Mouse (Mus musculus) CH12.LX (cell line): ENCODE results near the gene Cux1.

Experiments
- BHLHE40 ChIP-seq: IDR thresholded peaks from 2 replicates; pipeline ENCODE4 v1.6.1; 2011; ENCODE audit warnings: mild to moderate bottlenecking, low read depth, low read length, improper control_type of control experiment
- CTCF ChIP-seq, 2 experiments: IDR thresholded peaks in 1 of 2; conservative IDR thresholded peaks in 1 of 2; 2 replicates each; pipeline ENCODE4 v1.5.1; 2011 to 2012; ENCODE audit warnings: low read depth in 2 of 2, low read length in 2 of 2, improper control_type of control experiment in 1 of 2, inconsistent platforms in 1 of 2, mild to moderate bottlenecking in 1 of 2, moderate library complexity in 1 of 2
- EP300 ChIP-seq: IDR thresholded peaks from 2 replicates; pipeline ENCODE4 v1.6.1; 2011; ENCODE audit warnings: low read length, improper control_type of control experiment
- JUND ChIP-seq: conservative IDR thresholded peaks from 2 replicates; pipeline ENCODE4 v1.6.1; 2011; ENCODE audit warnings: low read depth, low read length, improper control_type of control experiment
- POLR2A ChIP-seq: IDR thresholded peaks from 2 replicates; pipeline ENCODE4 v1.6.1; 2011; ENCODE audit warnings: low read depth, mild to moderate bottlenecking, improper control_type of control experiment, low read length
- RCOR1 ChIP-seq: conservative IDR thresholded peaks from 2 replicates; pipeline ENCODE4 v1.6.1; 2012; ENCODE audit warnings: low read depth, mild to moderate bottlenecking, inconsistent platforms, low read length, improper control_type of control experiment
- SIN3A ChIP-seq: IDR thresholded peaks from 2 replicates; pipeline ENCODE4 v1.6.1; 2012; ENCODE audit warnings: low read length, improper control_type of control experiment, inconsistent platforms
- TCF12 ChIP-seq: IDR thresholded peaks from 2 replicates; pipeline ENCODE4 v1.6.1; 2014; ENCODE audit warnings: low read depth, mild to moderate bottlenecking, inconsistent platforms, low read length, improper control_type of control experiment

DNA sequence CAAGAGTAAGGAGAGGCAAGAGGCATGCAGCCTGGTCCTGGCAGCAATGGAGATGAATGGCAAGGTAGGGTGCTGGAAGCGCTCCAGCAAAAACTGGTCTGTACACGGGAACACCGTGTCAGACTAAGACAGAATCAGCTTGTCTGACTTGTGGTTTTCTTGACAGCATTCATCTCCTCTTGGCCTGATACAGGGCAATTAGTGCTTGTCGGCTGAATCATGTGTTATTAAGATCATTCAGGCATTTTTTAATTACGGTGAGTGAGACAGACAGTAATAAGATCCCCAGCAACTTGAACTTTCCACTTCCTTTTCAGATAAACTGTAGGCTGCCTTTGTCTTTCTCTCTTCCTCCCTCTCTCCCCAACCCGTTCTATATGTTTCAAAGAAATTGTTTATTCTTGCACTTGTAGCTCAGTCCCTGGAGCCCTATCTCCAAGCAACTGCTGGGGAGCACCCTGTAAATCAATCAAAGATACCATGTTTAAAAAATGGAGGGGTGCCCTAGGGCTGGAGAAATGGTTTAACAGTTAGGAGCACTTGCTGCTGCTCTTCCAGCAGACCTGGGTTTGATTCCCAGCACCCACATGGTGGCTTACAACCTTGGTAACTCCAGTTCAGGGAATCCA lies 53.1 kb downstream of the Cux1 start:
- no peak for TF ChIP-seq CTCF (conservative IDR thresholded peaks at IDR 0.05 in 1 of 2, IDR thresholded peaks at IDR 0.05 in 1 of 2; ENCODE audit: low read depth in 2 of 2, low read length in 2 of 2)
- TF ChIP-seq TCF12 = no peak
- no peak for TF ChIP-seq EP300
- TF ChIP-seq POLR2A = no peak
- no peak for TF ChIP-seq RCOR1
- TF ChIP-seq JUND = no peak
- no peak for TF ChIP-seq BHLHE40
- no peak for TF ChIP-seq SIN3A
